Mouse (Mus musculus): ENCODE data around the gene Pawr.

The Pawr gene

DNA sequence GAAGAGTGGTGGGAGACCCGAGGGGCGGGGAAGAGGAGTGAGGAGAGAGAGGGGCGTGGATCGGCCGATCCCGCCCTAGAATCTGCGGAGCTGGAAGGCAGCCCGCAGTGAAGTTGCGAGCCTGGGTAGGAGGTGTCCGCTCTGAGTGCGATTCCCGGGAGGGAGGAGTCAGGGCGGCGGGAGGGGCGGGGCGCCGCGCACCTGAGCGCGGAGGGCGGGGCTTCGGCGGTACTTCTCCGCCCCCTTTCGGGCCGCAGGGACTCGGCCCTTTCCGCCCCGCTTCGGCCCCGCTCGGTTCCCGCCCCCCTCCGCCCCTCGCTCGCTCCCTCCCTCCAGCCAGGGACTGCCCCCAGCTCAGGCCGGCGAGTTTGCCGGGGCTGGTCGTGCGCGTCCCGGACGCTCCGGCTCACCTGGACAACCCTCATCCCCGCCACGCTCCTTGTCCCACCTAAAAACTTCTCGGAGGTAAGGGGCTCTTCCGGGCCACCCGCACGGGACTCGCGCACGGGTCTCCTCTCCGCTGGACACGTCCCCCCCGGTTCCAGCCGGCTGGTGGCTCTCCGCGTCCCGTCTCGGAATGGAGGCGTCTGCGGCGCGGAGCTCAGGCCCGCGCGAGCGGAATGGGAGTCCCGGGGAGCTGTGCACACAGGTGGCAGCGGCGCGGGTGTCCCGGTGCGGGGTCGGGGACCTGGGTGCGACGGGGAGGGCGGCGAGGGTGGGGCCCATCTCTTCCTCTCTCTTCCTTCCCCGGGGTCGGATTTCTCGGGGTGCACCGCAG lies at the start of gene Pawr:
Gene Pawr (plus strand): TSS at position 338 of the 778 bp plus-strand sequence.
- CTCF ChIA-PET = interaction anchor here in 3 of 4 experiments (0.7 to 2.6 kb wide), 12 partner anchors 12 to 413 kb away, joined by 3 to 13 read pairs (median 4); no protein-coding TSS in a partner anchor

GRCm38 (mm10) chr10:108282351-108282750 lies 49.6 kb upstream of the Pawr start:
- POLR2A ChIA-PET = interaction anchor here in 3 of 4 experiments (0.5 to 31.4 kb wide), 12 partner anchors 6 to 154 kb away, joined by 3 to 831 read pairs (median 4); no protein-coding TSS in a partner anchor
- CTCF ChIA-PET = no interaction called here

More for the DNA sequence above, at the start of gene Pawr:
- POLR2A ChIA-PET = interaction anchor here (0.6 to 15.7 kb wide), 92 partner anchors 8 to 1083 kb away, joined by 3 to 226 read pairs (median 6); partner anchors contain the start of gene Ppp1r12a (in 3 of the 4)

GRCm38 (mm10) chr10:108283418-108283817 lies 48.5 kb upstream of the Pawr start:
- CTCF ChIA-PET = interaction anchor here in 2 of 4 experiments (0.6 to 1.1 kb wide), 2 partner anchors 15 to 16 kb away, joined by 3 to 11 read pairs; no protein-coding TSS in a partner anchor
- POLR2A ChIA-PET = interaction anchor here in 3 of 4 experiments (0.7 to 31.4 kb wide), 13 partner anchors 5 to 162 kb away, joined by 3 to 831 read pairs (median 4); partner anchors contain the start of gene Ppp1r12a (in 1 of the 3)

- CTCF ChIA-PET = interaction anchor here in 1 of 4 experiments (0.5 to 1.1 kb wide), 2 partner anchors 15 to 74 kb away, joined by 3 to 4 read pairs; no protein-coding TSS in a partner anchor
- POLR2A ChIA-PET = interaction anchor here in 3 of 4 experiments (0.7 to 31.4 kb wide), 14 partner anchors 4 to 161 kb away, joined by 3 to 831 read pairs (median 4); partner anchors contain the start of genes Pawr (in 1 of the 3) and Ppp1r12a (in 1 of the 3)
Observed at GRCm38 (mm10) chr10:108283837-108284236, 48.1 kb upstream of the Pawr start.

DNA sequence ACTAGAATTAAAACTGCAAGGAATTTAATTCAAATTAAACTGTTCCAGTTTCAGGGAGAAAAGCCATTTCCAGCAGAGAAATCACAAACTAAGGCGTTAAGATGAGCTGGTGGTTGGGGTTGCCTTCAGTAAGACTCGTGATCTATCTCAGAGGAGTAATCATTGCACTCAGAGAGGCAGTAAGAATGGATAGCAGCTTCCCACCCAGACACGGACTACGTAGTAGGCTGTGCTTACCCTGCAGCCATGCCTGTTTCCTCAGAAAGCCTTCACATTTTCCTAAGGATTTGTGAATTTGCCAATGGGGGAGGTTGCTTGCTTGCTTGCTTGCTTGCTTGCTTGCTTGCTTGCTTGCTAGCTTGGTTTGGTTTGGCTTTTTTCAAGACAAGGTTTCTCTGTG lies 47.5 kb upstream of the Pawr start:
- ChIA-PET POLR2A (interaction anchor here in 3 of 4 experiments (0.6 to 31.4 kb wide), 27 partner anchors 4 to 480 kb away, joined by 3 to 831 read pairs (median 5); partner anchors contain the start of genes Pawr (in 2 of the 3) and Ppp1r12a (in 2 of the 3)), CTCF (interaction anchor here in 2 of 4 experiments (0.5 to 0.7 kb wide), 2 partner anchors 73 to 301 kb away, joined by 3 to 4 read pairs; no protein-coding TSS in a partner anchor)

DNA sequence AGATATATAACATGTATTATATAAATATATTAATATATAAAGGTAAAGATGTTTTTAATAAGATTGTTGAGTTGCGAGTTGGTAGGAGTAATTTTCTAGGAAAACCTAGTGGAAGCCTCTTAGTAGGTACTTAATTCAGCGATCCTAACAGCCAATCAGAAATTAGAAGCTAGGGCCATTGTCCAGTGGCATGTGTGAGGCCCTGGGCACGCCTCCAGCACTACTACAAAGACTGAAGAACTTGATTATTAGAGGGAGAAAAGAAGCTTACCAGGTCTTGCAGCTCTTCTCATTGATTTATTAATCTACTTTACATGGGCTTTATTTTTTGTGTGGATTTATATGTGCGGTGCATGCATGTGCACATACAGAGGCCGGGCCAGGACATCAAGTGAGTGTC lies 46.9 kb upstream of the Pawr start:
- ChIA-PET CTCF (interaction anchor here in 2 of 4 experiments (0.7 to 1.4 kb wide), 4 partner anchors 151 to 512 kb away, joined by 3 read pairs; no protein-coding TSS in a partner anchor), POLR2A (interaction anchor here in 3 of 4 experiments (0.6 to 31.4 kb wide), 46 partner anchors 3 to 798 kb away, joined by 3 to 831 read pairs (median 5); partner anchors contain the start of genes Pawr (in 3 of the 3) and Ppp1r12a (in 3 of the 3))

DNA sequence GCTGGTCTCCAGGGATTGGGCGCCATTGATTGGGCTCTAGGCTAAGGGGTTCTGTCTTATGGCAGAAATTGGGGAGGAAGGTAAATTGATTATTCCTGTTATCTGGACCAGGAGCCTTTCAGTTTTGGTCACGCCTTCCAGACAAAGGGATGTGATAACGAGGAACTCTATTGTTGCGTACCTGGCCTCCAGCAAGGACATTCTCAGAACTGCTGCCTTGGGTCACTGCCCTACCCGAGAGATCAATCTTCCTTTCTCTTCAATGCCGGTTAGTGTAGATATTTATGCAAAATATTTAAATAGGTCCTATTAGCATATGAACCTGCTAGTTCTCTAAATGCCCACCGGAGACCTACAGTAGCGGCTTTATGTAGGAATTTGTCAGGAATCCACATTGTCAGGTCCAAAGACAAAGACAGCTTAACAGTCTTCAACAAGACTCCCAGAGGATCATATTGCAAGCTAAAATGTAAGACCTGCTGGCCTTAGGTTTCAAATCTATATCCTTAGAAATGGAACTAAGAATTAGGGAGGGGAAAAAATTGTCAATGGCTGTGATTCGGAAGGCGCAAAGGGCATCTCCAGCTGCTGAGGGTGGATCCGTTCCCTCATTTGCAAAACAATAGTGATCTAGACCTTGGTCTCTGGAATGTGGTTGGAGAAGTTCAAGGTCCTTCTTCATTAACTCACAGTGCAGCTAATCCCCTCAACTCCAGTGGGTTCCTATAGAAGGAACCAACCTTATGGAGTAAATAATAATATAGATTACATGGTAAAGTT lies 45.1 kb upstream of the Pawr start:
- ChIA-PET CTCF (interaction anchor here in 2 of 4 experiments (0.9 to 2.2 kb wide), 3 partner anchors 12 to 103 kb away, joined by 3 to 9 read pairs (median 4); no protein-coding TSS in a partner anchor), POLR2A (interaction anchor here (0.5 to 31.4 kb wide), 46 partner anchors 1 to 358 kb away, joined by 3 to 831 read pairs (median 5); partner anchors contain the start of genes Pawr (in 3 of the 4) and Ppp1r12a (in 3 of the 4))

DNA sequence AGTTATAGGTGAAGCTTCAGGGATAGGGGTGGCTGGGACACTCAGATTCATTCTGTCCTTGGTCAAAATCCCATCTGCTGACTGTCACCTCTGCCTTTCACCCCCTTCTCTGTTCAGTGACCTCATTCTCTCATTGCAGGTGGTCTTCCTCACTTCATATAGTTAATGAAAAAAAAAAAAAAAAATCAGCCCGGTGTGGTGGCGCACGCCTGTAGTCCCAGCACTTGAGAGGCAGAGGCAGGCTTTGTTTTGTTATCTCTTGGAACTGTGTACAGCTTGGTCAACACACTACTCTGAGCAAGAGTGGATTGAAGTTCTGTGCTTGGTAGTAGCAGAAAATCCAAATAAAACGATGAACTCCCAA lies 44.5 kb upstream of the Pawr start:
- POLR2A ChIA-PET = interaction anchor here (0.5 to 31.4 kb wide), 37 partner anchors 1 to 359 kb away, joined by 3 to 831 read pairs (median 5); partner anchors contain the start of genes Pawr (in 3 of the 4) and Ppp1r12a (in 1 of the 4)
- CTCF ChIA-PET = interaction anchor here in 2 of 4 experiments (0.6 to 2.2 kb wide), 3 partner anchors 11 to 702 kb away, joined by 3 to 9 read pairs (median 3); no protein-coding TSS in a partner anchor

DNA sequence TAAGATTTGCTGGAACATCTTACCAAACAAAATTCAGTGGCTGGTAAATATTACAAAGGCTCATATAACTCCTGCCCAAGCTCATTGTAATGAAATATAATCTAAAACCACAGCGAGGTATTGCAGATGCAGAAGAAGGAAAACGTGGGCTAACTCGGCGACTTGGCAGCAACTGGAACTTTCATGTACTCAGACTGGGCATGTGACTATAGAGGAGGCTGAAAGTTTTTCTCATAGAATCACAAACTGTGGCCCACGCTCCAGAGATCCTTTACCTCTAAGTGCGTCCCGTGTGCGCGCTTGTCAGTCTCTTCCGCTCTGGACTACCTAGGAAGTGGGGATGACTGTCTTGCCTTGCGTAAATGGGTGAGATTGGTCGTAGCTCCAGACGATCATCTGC lies 41.9 kb upstream of the Pawr start:
- POLR2A ChIA-PET = interaction anchor here (0.6 to 31.4 kb wide), 22 partner anchors 2 to 1177 kb away, joined by 3 to 831 read pairs (median 8); partner anchors contain the start of genes Pawr (in 3 of the 4) and Ppp1r12a (in 1 of the 4)

DNA sequence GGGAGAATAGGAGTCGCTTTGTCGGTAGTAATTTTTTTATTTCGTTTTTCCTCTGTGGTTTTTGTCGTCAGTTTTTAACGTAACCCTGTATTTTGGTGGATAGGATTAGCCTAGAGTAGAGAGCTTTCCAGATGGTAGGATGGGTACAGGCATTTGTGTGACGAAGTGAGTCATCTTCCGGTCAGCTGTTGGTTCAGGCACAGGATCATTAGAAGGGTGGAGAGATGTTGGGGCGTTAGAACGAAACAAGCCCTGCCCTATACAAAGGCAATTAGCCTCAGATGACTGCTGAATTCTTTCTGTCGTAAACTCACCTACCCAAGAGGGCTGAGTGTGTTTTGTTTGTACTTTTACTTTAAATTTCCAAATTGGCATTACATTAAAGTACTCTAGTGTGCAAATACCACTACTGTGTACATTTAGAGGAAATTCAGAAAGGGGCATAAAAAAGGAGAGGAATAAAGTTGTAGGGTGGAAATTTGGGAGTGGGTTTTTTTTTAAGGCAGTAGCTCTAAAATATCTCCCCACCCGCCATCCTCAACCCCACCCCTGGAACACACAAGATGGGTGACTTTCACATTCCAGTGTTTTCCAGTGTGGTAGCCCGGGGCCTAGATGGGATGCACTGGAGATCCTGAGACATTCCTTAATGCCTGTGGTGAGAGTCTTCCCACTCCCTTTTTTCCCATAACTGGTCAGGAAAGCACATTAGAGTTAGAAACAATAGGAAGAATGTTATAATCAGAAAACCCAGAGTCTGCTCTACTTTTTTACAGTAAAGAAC lies 40.0 kb upstream of the Pawr start:
- ChIA-PET POLR2A (interaction anchor here (0.6 to 26.3 kb wide), 52 partner anchors 3 to 491 kb away, joined by 3 to 831 read pairs (median 4); partner anchors contain the start of genes Pawr (in 3 of the 4) and Ppp1r12a (in 3 of the 4)), CTCF (interaction anchor here in 1 of 4 experiments (1.0 to 2.7 kb wide), 2 partner anchors 11 to 144 kb away, joined by 3 to 9 read pairs; no protein-coding TSS in a partner anchor)

More for the DNA sequence above, 41.9 kb upstream of the Pawr start:
- CTCF ChIA-PET = interaction anchor here in 3 of 4 experiments (0.6 to 2.7 kb wide), 5 partner anchors 9 to 538 kb away, joined by 3 to 9 read pairs (median 4); no protein-coding TSS in a partner anchor

- POLR2A ChIA-PET = interaction anchor here (0.6 to 26.3 kb wide), 44 partner anchors 7 to 492 kb away, joined by 3 to 831 read pairs (median 5); partner anchors contain the start of genes Pawr (in 3 of the 4) and Ppp1r12a (in 3 of the 4)
- CTCF ChIA-PET = interaction anchor here in 2 of 4 experiments (0.6 to 1.2 kb wide), 4 partner anchors 120 to 487 kb away, joined by 3 to 4 read pairs (median 3); no protein-coding TSS in a partner anchor
Observed at GRCm38 (mm10) chr10:108292651-108293050, 39.3 kb upstream of the Pawr start.

GRCm38 (mm10) chr10:108293620-108294195 lies 38.2 kb upstream of the Pawr start:
- ChIA-PET POLR2A (interaction anchor here (0.6 to 26.3 kb wide), 36 partner anchors 8 to 446 kb away, joined by 3 to 831 read pairs (median 7); partner anchors contain the start of genes Pawr (in 3 of the 4) and Ppp1r12a (in 2 of the 4)), CTCF (interaction anchor here in 2 of 4 experiments (0.6 to 1.2 kb wide), 7 partner anchors 17 to 369 kb away, joined by 3 to 5 read pairs (median 3); no protein-coding TSS in a partner anchor)

DNA sequence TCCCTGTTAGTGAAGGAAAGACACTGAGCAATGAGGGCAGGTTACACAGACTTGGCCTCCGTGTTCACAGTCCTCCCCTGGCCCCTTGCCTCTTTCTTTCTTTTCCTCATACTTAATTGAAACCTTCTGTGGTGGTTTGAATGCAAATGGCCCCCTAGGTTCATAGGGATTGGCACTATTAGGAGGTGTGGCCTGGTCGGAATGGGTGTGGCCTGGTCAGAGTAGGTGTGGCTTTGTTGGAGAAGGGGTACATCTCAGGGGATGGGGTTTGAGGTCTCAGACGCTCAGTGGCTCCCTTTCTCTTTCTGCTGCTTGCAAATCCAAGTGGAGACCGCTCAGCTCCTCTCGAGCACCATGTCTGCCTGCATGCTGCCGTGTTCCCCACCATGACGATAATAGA lies 37.2 kb upstream of the Pawr start:
- POLR2A ChIA-PET = interaction anchor here in 3 of 4 experiments (0.6 to 26.3 kb wide), 36 partner anchors 9 to 274 kb away, joined by 3 to 831 read pairs (median 5); partner anchors contain the start of genes Pawr (in 2 of the 3) and Ppp1r12a (in 2 of the 3)
- CTCF ChIA-PET = interaction anchor here in 3 of 4 experiments (0.5 to 1.3 kb wide), 7 partner anchors 18 to 444 kb away, joined by 3 to 5 read pairs (median 3); partner anchors contain the start of gene Pawr (in 1 of the 3)

GRCm38 (mm10) chr10:108296446-108296845 lies 35.5 kb upstream of the Pawr start:
- ChIA-PET POLR2A (interaction anchor here (0.5 to 26.3 kb wide), 60 partner anchors 8 to 1608 kb away, joined by 3 to 831 read pairs (median 4); partner anchors contain the start of genes Pawr (in 3 of the 4) and Ppp1r12a (in 2 of the 4)), CTCF (interaction anchor here in 1 of 4 experiments (0.6 to 1.1 kb wide), 2 partner anchors 106 to 139 kb away, joined by 3 to 6 read pairs; no protein-coding TSS in a partner anchor)

- POLR2A ChIA-PET = interaction anchor here (0.5 to 26.3 kb wide), 78 partner anchors 8 to 494 kb away, joined by 3 to 831 read pairs (median 5); partner anchors contain the start of genes Pawr (in 4 of the 4) and Ppp1r12a (in 3 of the 4)
- CTCF ChIA-PET = interaction anchor here (0.5 to 3.6 kb wide), 15 partner anchors 12 to 497 kb away, joined by 3 to 32 read pairs (median 5); no protein-coding TSS in a partner anchor
Observed at GRCm38 (mm10) chr10:108298261-108298660, 33.7 kb upstream of the Pawr start.
